ENCODE assay signal across 36 mouse cellular contexts in the genomic region with DNA sequence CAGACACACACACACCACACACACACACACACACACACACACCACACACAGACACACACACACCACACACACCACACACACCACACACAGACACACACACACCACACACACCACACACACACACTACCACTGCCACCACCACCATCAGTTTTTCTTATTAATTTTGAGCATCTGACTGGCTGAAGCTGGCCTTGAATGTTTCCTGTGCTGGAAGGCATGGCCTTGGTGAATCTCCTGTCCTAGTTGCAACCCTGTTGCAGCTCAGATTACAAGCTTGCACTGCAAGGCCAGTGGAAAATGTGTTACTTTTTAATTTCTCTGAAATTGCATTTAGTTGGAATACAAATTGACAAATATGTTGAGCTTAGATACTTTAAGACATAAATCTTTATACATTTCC. TPM values are rescaled to one million over a fixed set of nuclear protein-coding genes. Genes with fewer than 3 reads are reported as not detected.
DNase-seq lines count a peak whose midpoint lies in the region; ATAC-seq and TF ChIP-seq lines count a peak whose summit lies in the region.
"Had no signal": no experiment of that assay in that cellular context is flagged by ENCODE, and none has a peak within 500 bp of the region (broad histone marks: within the 10 kb centered on the region; RNA-seq: fewer than 3 reads in every experiment).

No protein-coding gene starts in this region.

- H3K4me3 ChIP-seq in gastrocnemius, adult 2 months, result no peak overlapping the region
- no peak overlapping the region for H3K4me3 ChIP-seq in limb, embryonic 11.5 days (ENCODE audit: low read depth, low read length)
- no peak overlapping the region for H3K4me3 ChIP-seq in lung, adult 2 months (replicated peaks; ENCODE audit: extremely low read depth, low read depth, low read length)
- H3K4me3 ChIP-seq: embryonic facial prominence, embryonic 13.5 days; erythroblast, embryonic 14.5 days; forebrain, embryonic 13.5 days; left cerebral cortex, adult 2 months; liver, embryonic 13.5 days; midbrain, embryonic 12.5 days; neural tube, embryonic 15.5 days; stomach, embryonic 15.5 days had no signal

- H3K4me2 ChIP-seq in limb, embryonic 11.5 days (ENCODE audit: low read depth, severe bottlenecking), result no peak overlapping the region
- H3K4me2 ChIP-seq: embryonic facial prominence, embryonic 13.5 days; forebrain, embryonic 13.5 days; heart, embryonic 11.5 days; liver, embryonic 13.5 days; lung, embryonic 14.5 days; midbrain, embryonic 12.5 days; neural tube, embryonic 15.5 days; stomach, embryonic 15.5 days had no signal

- H3K4me1 ChIP-seq in limb, embryonic 11.5 days (ENCODE audit: control insufficient read depth, insufficient read depth, low read length), result peaks cover 12% of the 10 kb centered on the region; the same call in 1 of the 2 replicates
- H3K4me1 ChIP-seq in lung, adult 2 months (ENCODE audit: control insufficient read depth, insufficient read depth, low read length), result no peaks in the 10 kb centered on the region

- peak overlapping the region; percentile 35 for H3K27ac ChIP-seq in gastrocnemius, adult 2 months
- 0 out of 2 replicates have a peak overlapping the region, but pooled peaks have one; percentile 30 for H3K27ac ChIP-seq in limb, embryonic 11.5 days (replicated peaks; ENCODE audit: low read depth, low read length)
- H3K27ac ChIP-seq: embryonic facial prominence, embryonic 13.5 days; forebrain, embryonic 13.5 days; hindbrain, postnatal 0 days; left cerebral cortex, adult 2 months; liver, embryonic 13.5 days; midbrain, embryonic 12.5 days; neural tube, embryonic 15.5 days; stomach, embryonic 15.5 days had no signal

- no peak for TF ChIP-seq CTCF in gastrocnemius, adult 2 months (IDR thresholded peaks at IDR 0.05)
- no peak for TF ChIP-seq CTCF in lung, adult 2 months (IDR thresholded peaks at IDR 0.05; ENCODE audit: insufficient read depth, low read length)

- ATAC-seq in limb, embryonic 11.5 days (ENCODE audit: insufficient number of reproducible peaks, low FRiP score, low TSS enrichment, low read depth), result 0 out of 2 replicates have a peak, but pooled peaks have one; percentile 20
- ATAC-seq: forebrain, embryonic 13.5 days; hindbrain, postnatal 0 days had no signal

- no peak overlapping the region for H3K9ac ChIP-seq in limb, embryonic 11.5 days (ENCODE audit: low read length)
- H3K9ac ChIP-seq: embryonic facial prominence, embryonic 13.5 days; forebrain, embryonic 13.5 days; liver, embryonic 13.5 days; lung, embryonic 14.5 days; midbrain, embryonic 12.5 days; neural tube, embryonic 15.5 days; stomach, embryonic 15.5 days had no signal

- H3K36me3 ChIP-seq in limb, embryonic 11.5 days (ENCODE audit: control insufficient read depth, insufficient read depth, low read length), result no peaks in the 10 kb centered on the region
- H3K36me3 ChIP-seq: embryonic facial prominence, embryonic 13.5 days; liver, embryonic 13.5 days; midbrain, embryonic 12.5 days; neural tube, embryonic 15.5 days; stomach, embryonic 15.5 days had no signal

- intact Hi-C loops in gastrocnemius, adult 2 months (cut with DNase I), result no loop called here

- no peak for DNase-seq in gastrocnemius, adult 2 months
- DNase-seq in gastrocnemius, adult 8-10 months (ENCODE audit: low spot score in 2 of 2), result no peak
- peak; percentile 66 for DNase-seq in adrenal gland, postnatal 14 days
- no peak for DNase-seq in limb, embryonic 11.5 days (ENCODE audit: low spot score)
- peak; percentile 75 for DNase-seq in testis, postnatal 14 days (ENCODE audit: low spot score)
- DNase-seq in thymus, postnatal 25 days, result no peak
- DNase-seq in lung, adult 2 months, result no peak
- DNase-seq: cerebellum, adult 8-10 months; cerebellum, postnatal 36 days; embryo, embryonic 11 days; gastrocnemius, postnatal 10 days; heart, postnatal 10 days; kidney, adult 11 months; kidney, postnatal 4 days; liver, embryonic 13.5 days; lung, embryonic 14.5 days; retina, postnatal 1 day; right cerebral cortex, postnatal 25 days had no signal

- no peak for TF ChIP-seq POLR2A in lung, adult 2 months (IDR thresholded peaks at IDR 0.05; ENCODE audit: borderline replicate concordance, extremely low read depth, low read depth, low read length)

- 0 out of 2 replicates have a peak, but pooled peaks cover 2% of the 10 kb centered on the region for H3K27me3 ChIP-seq in limb, embryonic 11.5 days (ENCODE audit: control insufficient read depth, insufficient read depth, low read length)
- H3K27me3 ChIP-seq: neural tube, embryonic 15.5 days; stomach, embryonic 15.5 days had no signal

- H3K9me3 ChIP-seq in limb, embryonic 11.5 days (ENCODE audit: control insufficient read depth, low read length), result no peaks in the 10 kb centered on the region
- H3K9me3 ChIP-seq: embryonic facial prominence, embryonic 13.5 days; forebrain, embryonic 13.5 days; liver, embryonic 13.5 days; midbrain, embryonic 12.5 days; neural tube, embryonic 15.5 days; stomach, embryonic 15.5 days had no signal

RNA-seq across cellular contexts. Expression of a gene that starts 4.4 kb away (rescaled TPM):
- total RNA-seq in gastrocnemius, adult 2 months (2021), result 1 to 10 TPM; 4.8 to 7.3 TPM
- total RNA-seq in gastrocnemius, adult 8-10 months (2022), result 10 to 100 TPM in 1 of 4 experiments, 1 to 10 TPM in 3; 6.8 to 10.2 (median 8.3) TPM
- total RNA-seq in adrenal gland, postnatal 14 days (2021), result 41.8 and 45.9 TPM in 2 replicates
- 22.8 and 23.8 TPM in 2 replicates for polyA plus RNA-seq in limb, embryonic 11.5 days (2014; fragmentation: Nextera tagmentation; extraction: Ambion mirVana)
- polyA plus RNA-seq in lung, adult 2 months (2012; rRNA removed), result 7.6 and 13.2 TPM in 2 replicates
- total RNA-seq: MEL had no signal
- polyA plus RNA-seq: erythroblast, embryonic 14.5 days had no signal

RNA-seq across cellular contexts. Expression of a gene that starts 12.7 kb away (rescaled TPM):
- total RNA-seq in gastrocnemius, adult 2 months (2021), result not detected
- total RNA-seq in gastrocnemius, adult 8-10 months (2022), result not detected
- 2.6 and 3.9 TPM in 2 replicates for total RNA-seq in adrenal gland, postnatal 14 days (2021)
- 0.04 TPM in 1 of 2 replicates, not detected in the other for polyA plus RNA-seq in limb, embryonic 11.5 days (2014; fragmentation: Nextera tagmentation; extraction: Ambion mirVana)
- 1.5 and 1.9 TPM in 2 replicates for polyA plus RNA-seq in lung, adult 2 months (2012; rRNA removed)
- total RNA-seq: heart, postnatal 10 days; hindbrain, postnatal 0 days; left cerebral cortex, postnatal 36 days; MEL had no signal
- polyA plus RNA-seq: erythroblast, embryonic 14.5 days had no signal

RNA-seq across cellular contexts. Expression of a gene that starts 50.0 kb away (rescaled TPM):
- not detected for total RNA-seq in gastrocnemius, adult 2 months (2021)
- total RNA-seq in gastrocnemius, adult 8-10 months (2022), result not detected
- total RNA-seq in adrenal gland, postnatal 14 days (2021), result not detected in 2 replicates
- 0.31 TPM in 1 of 2 replicates, not detected in the other for polyA plus RNA-seq in limb, embryonic 11.5 days (2014; fragmentation: Nextera tagmentation; extraction: Ambion mirVana)
- not detected in 2 replicates for polyA plus RNA-seq in lung, adult 2 months (2012; rRNA removed)
- total RNA-seq: gastrocnemius, postnatal 10 days; granulocyte monocyte progenitor cell, adult 5-6 weeks; heart, postnatal 10 days; hindbrain, postnatal 0 days; left cerebral cortex, adult 2 months; left cerebral cortex, postnatal 36 days; megakaryocyte, adult 5-6 weeks; MEL had no signal
- polyA plus RNA-seq: embryonic facial prominence, embryonic 13.5 days; erythroblast, embryonic 14.5 days; forebrain, embryonic 13.5 days; frontal cortex, adult 2 months; hindbrain, embryonic 11.5 days; kidney, embryonic 16.5 days; liver, embryonic 13.5 days; lung, embryonic 14.5 days; midbrain, embryonic 12.5 days; neural tube, embryonic 15.5 days; stomach, embryonic 15.5 days; thymus, postnatal 0 days; urinary bladder, adult 2 months had no signal

Comparison
In these comparisons a context has a peak if more than half of its experiments do, and no peak if none do; other contexts are left out.
1. DNase-seq: peak in adrenal gland, postnatal 14 days (single experiment) and testis, postnatal 14 days (single experiment); none in gastrocnemius, adult 2 months (single experiment), gastrocnemius, adult 8-10 months (0 of 2), limb, embryonic 11.5 days (single experiment), thymus, postnatal 25 days (single experiment) and lung, adult 2 months (single experiment).